ENCODE assay signal across 40 mouse cellular contexts in genomic region chr10:77847538-77847937, GRCm38 (mm10). TPM values are rescaled to one million over a fixed set of nuclear protein-coding genes. Genes with fewer than 3 reads are reported as not detected.
"Had no signal": no experiment of that assay in that cellular context is flagged by ENCODE, and none has a peak within 500 bp of the region (broad histone marks: within the 10 kb centered on the region; RNA-seq: fewer than 3 reads in every experiment).

No protein-coding gene starts in this region.

- H3K9ac ChIP-seq: heart, embryonic 12.5 days; hindbrain, embryonic 12.5 days; hindbrain, embryonic 14.5 days; kidney, embryonic 15.5 days; limb, embryonic 12.5 days had no signal

- H3K4me2 ChIP-seq: heart, embryonic 12.5 days; hindbrain, embryonic 12.5 days; hindbrain, embryonic 14.5 days; kidney, embryonic 15.5 days; limb, embryonic 12.5 days; liver, embryonic 11.5 days had no signal

- DNase-seq: gastrocnemius, adult 2 months; gastrocnemius, postnatal 10 days; gastrocnemius, postnatal 25 days; heart, adult 18-20 months; heart, postnatal 10 days; heart, postnatal 4 days; kidney, adult 11 months; kidney, adult 2 months; kidney, adult 9 months; kidney, postnatal 14 days; kidney, postnatal 36 days; liver had no signal

- ATAC-seq: hindbrain, embryonic 16.5 days; inflammation-experienced regulatory T-cells, adult 6 months had no signal

- H3K4me1 ChIP-seq: heart, embryonic 10.5 days; heart, embryonic 12.5 days; hindbrain, embryonic 12.5 days; kidney, embryonic 15.5 days; limb, embryonic 10.5 days; limb, embryonic 12.5 days had no signal

- H3K27me3 ChIP-seq: kidney, embryonic 15.5 days had no signal

- H3K27ac ChIP-seq: gastrocnemius, adult 2 months; heart, embryonic 10.5 days; hindbrain, embryonic 10.5 days; hindbrain, embryonic 12.5 days; hindbrain, embryonic 14.5 days; kidney, embryonic 15.5 days; kidney, postnatal 0 days; left cerebral cortex, adult 2 months; limb, embryonic 10.5 days; limb, embryonic 12.5 days had no signal

- H3K4me3 ChIP-seq: gastrocnemius, adult 2 months; heart, embryonic 10.5 days; heart, embryonic 12.5 days; hindbrain, embryonic 10.5 days; hindbrain, embryonic 12.5 days; kidney, embryonic 15.5 days; left cerebral cortex, adult 2 months; limb, embryonic 10.5 days; limb, embryonic 12.5 days had no signal

- H3K36me3 ChIP-seq: heart, embryonic 10.5 days; heart, embryonic 12.5 days; hindbrain, embryonic 10.5 days; hindbrain, embryonic 12.5 days; kidney, embryonic 15.5 days; limb, embryonic 10.5 days; limb, embryonic 12.5 days had no signal

- H3K9me3 ChIP-seq: limb, embryonic 10.5 days had no signal

RNA-seq across cellular contexts. Expression of gene Gm36176, which starts 0.9 kb away (rescaled TPM):
- total RNA-seq: gastrocnemius, adult 2 months; gastrocnemius, postnatal 10 days; gastrocnemius, postnatal 25 days; gastrocnemius, postnatal 4 days; granulocyte monocyte progenitor cell, adult 5-6 weeks; heart, adult 18-20 months; heart, adult 8-10 months; heart, postnatal 10 days; heart, postnatal 25 days; heart, postnatal 4 days; layer of hippocampus, adult 18-20 months; layer of hippocampus, adult 8-10 months; layer of hippocampus, postnatal 10 days; layer of hippocampus, postnatal 25 days; left cerebral cortex, adult 2 months; left cerebral cortex, postnatal 14 days; left cerebral cortex, postnatal 36 days had no signal
- polyA plus RNA-seq: frontal cortex, adult 2 months; heart, embryonic 10.5 days; heart, embryonic 12.5 days; heart, embryonic 14.5 days; heart, embryonic 16.5 days; hindbrain, embryonic 10.5 days; hindbrain, embryonic 12.5 days; hindbrain, embryonic 14.5 days; hindbrain, embryonic 16.5 days; inflammation-experienced regulatory T-cells, adult 6 months; kidney, adult 2 months; kidney, embryonic 15.5 days; kidney, postnatal 0 days; large intestine, adult 2 months; limb, embryonic 10.5 days; limb, embryonic 12.5 days; limb, embryonic 14.5 days; liver, embryonic 11.5 days had no signal

RNA-seq across cellular contexts. Expression of gene Gm10318, which starts 5.1 kb away (rescaled TPM):
- total RNA-seq: gastrocnemius, adult 2 months; gastrocnemius, postnatal 10 days; gastrocnemius, postnatal 25 days; gastrocnemius, postnatal 4 days; granulocyte monocyte progenitor cell, adult 5-6 weeks; heart, adult 18-20 months; heart, adult 8-10 months; heart, postnatal 10 days; heart, postnatal 25 days; heart, postnatal 4 days; layer of hippocampus, adult 18-20 months; layer of hippocampus, adult 8-10 months; layer of hippocampus, postnatal 10 days; layer of hippocampus, postnatal 25 days; left cerebral cortex, adult 2 months; left cerebral cortex, postnatal 14 days; left cerebral cortex, postnatal 36 days had no signal
- polyA plus RNA-seq: frontal cortex, adult 2 months; heart, embryonic 10.5 days; heart, embryonic 12.5 days; heart, embryonic 14.5 days; heart, embryonic 16.5 days; hindbrain, embryonic 10.5 days; hindbrain, embryonic 12.5 days; hindbrain, embryonic 14.5 days; hindbrain, embryonic 16.5 days; inflammation-experienced regulatory T-cells, adult 6 months; kidney, adult 2 months; kidney, embryonic 15.5 days; kidney, postnatal 0 days; large intestine, adult 2 months; limb, embryonic 10.5 days; limb, embryonic 12.5 days; limb, embryonic 14.5 days; liver, embryonic 11.5 days had no signal

RNA-seq across cellular contexts. Expression of gene Krtap10-10, which starts 11.8 kb away (rescaled TPM):
- total RNA-seq: gastrocnemius, adult 2 months; gastrocnemius, postnatal 10 days; gastrocnemius, postnatal 25 days; gastrocnemius, postnatal 4 days; heart, adult 18-20 months; heart, adult 8-10 months; heart, postnatal 10 days; heart, postnatal 25 days; heart, postnatal 4 days; layer of hippocampus, adult 18-20 months; layer of hippocampus, adult 8-10 months; layer of hippocampus, postnatal 10 days; layer of hippocampus, postnatal 25 days; left cerebral cortex, adult 2 months; left cerebral cortex, postnatal 14 days; left cerebral cortex, postnatal 36 days had no signal
- polyA plus RNA-seq: frontal cortex, adult 2 months; heart, embryonic 10.5 days; heart, embryonic 12.5 days; heart, embryonic 14.5 days; heart, embryonic 16.5 days; hindbrain, embryonic 10.5 days; hindbrain, embryonic 12.5 days; hindbrain, embryonic 14.5 days; hindbrain, embryonic 16.5 days; inflammation-experienced regulatory T-cells, adult 6 months; kidney, adult 2 months; kidney, embryonic 15.5 days; kidney, postnatal 0 days; large intestine, adult 2 months; limb, embryonic 10.5 days; limb, embryonic 12.5 days; liver, embryonic 11.5 days had no signal

RNA-seq across cellular contexts. Expression of gene Gm3285, which starts 14.2 kb away (rescaled TPM):
- total RNA-seq: gastrocnemius, adult 2 months; gastrocnemius, postnatal 10 days; gastrocnemius, postnatal 25 days; gastrocnemius, postnatal 4 days; granulocyte monocyte progenitor cell, adult 5-6 weeks; heart, adult 18-20 months; heart, adult 8-10 months; heart, postnatal 10 days; heart, postnatal 25 days; heart, postnatal 4 days; layer of hippocampus, adult 18-20 months; layer of hippocampus, adult 8-10 months; layer of hippocampus, postnatal 10 days; layer of hippocampus, postnatal 25 days; left cerebral cortex, adult 2 months; left cerebral cortex, postnatal 14 days; left cerebral cortex, postnatal 36 days had no signal
- polyA plus RNA-seq: frontal cortex, adult 2 months; heart, embryonic 10.5 days; heart, embryonic 12.5 days; heart, embryonic 14.5 days; heart, embryonic 16.5 days; hindbrain, embryonic 10.5 days; hindbrain, embryonic 12.5 days; hindbrain, embryonic 14.5 days; hindbrain, embryonic 16.5 days; inflammation-experienced regulatory T-cells, adult 6 months; kidney, adult 2 months; kidney, embryonic 15.5 days; kidney, postnatal 0 days; large intestine, adult 2 months; limb, embryonic 10.5 days; limb, embryonic 12.5 days; liver, embryonic 11.5 days had no signal

RNA-seq across cellular contexts. Expression of gene Krtap10-4, which starts 20.6 kb away (rescaled TPM):
- total RNA-seq: gastrocnemius, adult 2 months; gastrocnemius, postnatal 10 days; gastrocnemius, postnatal 25 days; gastrocnemius, postnatal 4 days; granulocyte monocyte progenitor cell, adult 5-6 weeks; heart, adult 18-20 months; heart, adult 8-10 months; heart, postnatal 10 days; heart, postnatal 25 days; heart, postnatal 4 days; layer of hippocampus, adult 18-20 months; layer of hippocampus, adult 8-10 months; layer of hippocampus, postnatal 10 days; layer of hippocampus, postnatal 25 days; left cerebral cortex, adult 2 months; left cerebral cortex, postnatal 14 days; left cerebral cortex, postnatal 36 days had no signal
- polyA plus RNA-seq: frontal cortex, adult 2 months; heart, embryonic 10.5 days; heart, embryonic 12.5 days; heart, embryonic 14.5 days; heart, embryonic 16.5 days; hindbrain, embryonic 10.5 days; hindbrain, embryonic 12.5 days; hindbrain, embryonic 14.5 days; hindbrain, embryonic 16.5 days; inflammation-experienced regulatory T-cells, adult 6 months; kidney, adult 2 months; kidney, embryonic 15.5 days; kidney, postnatal 0 days; large intestine, adult 2 months; limb, embryonic 10.5 days; limb, embryonic 12.5 days; limb, embryonic 14.5 days; liver, embryonic 11.5 days had no signal
